Mouse (Mus musculus) ES-E14 (cell line): ENCODE measurements around the gene Slc6a8. TPM values are rescaled to one million over a fixed set of nuclear protein-coding genes. Genes with fewer than 3 reads are reported as not detected.

Experiments
- DNase-seq: peaks from one replicate; pipeline ENCODE4 v3.0.0-alpha.2; 2013; ENCODE audit warnings: low read depth, low spot score
- H3K27ac ChIP-seq: 2 replicates; pipeline ENCODE4 v1.5.1; 2012; ENCODE audit warnings: low read depth, mild to moderate bottlenecking, low read length, moderate library complexity, mixed read lengths; ENCODE audit not compliant: poor library complexity, insufficient read depth, severe bottlenecking
- H3K36me3 ChIP-seq: 2 replicates; pipeline ENCODE4 v1.6.1; 2012; ENCODE audit warnings: mild to moderate bottlenecking, low read length, moderate library complexity, mixed read lengths; ENCODE audit not compliant: control insufficient read depth, poor library complexity, insufficient read depth, severe bottlenecking
- H3K4me1 ChIP-seq, 2 experiments: fragments of 150-350 bp in 1 of 2; sonication (generic) in 1 of 2; 2 replicates each; pipeline ENCODE4 v1.6.1; 2012; ENCODE audit warnings: low read length in 2 of 2, mild to moderate bottlenecking in 1 of 2, mixed read lengths in 1 of 2; ENCODE audit not compliant: control insufficient read depth in 2 of 2, insufficient read depth in 2 of 2, poor library complexity in 1 of 2
- H3K4me3 ChIP-seq, 2 experiments: fragments of 150-350 bp in 1 of 2; sonication (generic) in 1 of 2; 2 replicates each; pipeline ENCODE4 v1.5.1; 2012; ENCODE audit warnings: low read length in 2 of 2, low read depth in 1 of 2, mild to moderate bottlenecking in 1 of 2, mixed read lengths in 1 of 2; ENCODE audit not compliant: insufficient read depth in 1 of 2, poor library complexity in 1 of 2, severe bottlenecking in 1 of 2
- H3K9ac ChIP-seq: 2 replicates; pipeline ENCODE4 v1.6.1; 2012; ENCODE audit warnings: low read depth, mild to moderate bottlenecking, low read length, mixed read lengths; ENCODE audit not compliant: poor library complexity, insufficient read depth, severe bottlenecking
- H3K9me3 ChIP-seq: fragments of 150-350 bp; sonication (generic); 2 replicates; pipeline ENCODE4 v1.6.1; 2012; ENCODE audit warnings: low read depth, mild to moderate bottlenecking, low read length; ENCODE audit not compliant: control insufficient read depth, insufficient read depth
- CHD2 ChIP-seq: IDR thresholded peaks from 2 replicates; pipeline ENCODE4 v1.6.1; 2014; ENCODE audit warnings: mild to moderate bottlenecking, low read depth, low read length, inconsistent platforms
- HCFC1 ChIP-seq: IDR thresholded peaks from 2 replicates; pipeline ENCODE4 v1.6.1; 2012; ENCODE audit warnings: low read length, inconsistent platforms, borderline replicate concordance; ENCODE audit not compliant: insufficient read depth
- MAFK ChIP-seq: IDR thresholded peaks from 2 replicates; pipeline ENCODE4 v1.6.1; 2014; ENCODE audit warnings: mild to moderate bottlenecking, low read depth, low read length, inconsistent platforms; ENCODE audit not compliant: insufficient read depth
- ZC3H11A ChIP-seq: IDR thresholded peaks from 2 replicates; pipeline ENCODE4 v1.6.1; 2012; ENCODE audit warnings: low read depth, mild to moderate bottlenecking, inconsistent platforms, low read length, borderline replicate concordance
- ZNF384 ChIP-seq: IDR thresholded peaks from 2 replicates; pipeline ENCODE4 v1.6.1; 2012; ENCODE audit warnings: low read depth, low read length, inconsistent platforms
- in situ Hi-C, 2 experiments: fragments of 600-800 bp; cut with MboI; formaldehyde crosslinking; loops; one replicate each; pipeline ENCODE4 v1.15.1; 2025; ENCODE audit warnings: low sequenced_read_pairs in 2 of 2, inconsistent platforms in 1 of 2; ENCODE audit not compliant: unreplicated experiment in 2 of 2
- total RNA-seq: library from RNA; depleted of rRNA; stranded (reverse); fragments of 300-350 nt; gene quantifications from 2 replicates; pipeline ENCODE4 v1.2.3, GENCODE M21; 2012

The Slc6a8 gene
- total RNA-seq, 1 experiment: 83.4 TPM

GRCm38 (mm10) chrX:73639255-73639675 is 33.7 kb upstream of the Slc6a8 start, which contains the start of gene Dusp9:
Gene Dusp9, plus strand, starts transcription at chrX:73639419.
- TF ChIP-seq ZNF384 (no peak), CHD2 (no peak), MAFK (no peak), ZC3H11A (no peak), HCFC1 (no peak)
- no peak within 1 kb of the TSS for H3K27ac ChIP-seq
- DNase-seq: peak; percentile 54
- H3K36me3 ChIP-seq: peaks cover 20% of the 10 kb centered on the region
- H3K4me3 ChIP-seq: peak within 1 kb of the TSS; percentile 74
- no peaks in the 10 kb centered on the region for H3K9me3 ChIP-seq
- H3K9ac ChIP-seq: peak within 1 kb of the TSS; percentile 85
- peaks cover 0 to 18% of the 10 kb centered on the region in 2 experiments; a peak in 2 of 4 replicates for H3K4me1 ChIP-seq
- in situ Hi-C loops: no loop called here

GRCm38 (mm10) chrX:73639901-73640469 is 33.0 kb upstream of the Slc6a8 start:
- DNase-seq: no peak
- Histone ChIP-seq H3K36me3 (peaks cover 20% of the 10 kb centered on the region), H3K9ac (peak overlapping the region; percentile 85), H3K27ac (no peak overlapping the region), H3K9me3 (no peaks in the 10 kb centered on the region), H3K4me1 (peaks cover 0 to 20% of the 10 kb centered on the region in 2 experiments; a peak in 2 of 4 replicates), H3K4me3 (peak overlapping the region; percentile 74)
- in situ Hi-C loops: no loop called here
- TF ChIP-seq ZNF384: no peak
- TF ChIP-seq CHD2: no peak
- TF ChIP-seq HCFC1: no peak
- TF ChIP-seq ZC3H11A: no peak

- no peak overlapping the region for H3K9ac ChIP-seq
- no peak overlapping the region for H3K4me3 ChIP-seq
- no peak for DNase-seq
- TF ChIP-seq ZC3H11A (no peak), ZNF384 (peak; percentile 90)
- H3K27ac ChIP-seq: no peak overlapping the region
- in situ Hi-C loops: no loop called here
- H3K4me1 ChIP-seq: peaks cover 0 to 14% of the 10 kb centered on the region in 2 experiments; a peak in 2 of 4 replicates
- peaks cover 20% of the 10 kb centered on the region for H3K36me3 ChIP-seq
- no peaks in the 10 kb centered on the region for H3K9me3 ChIP-seq
Measured at GRCm38 (mm10) chrX:73645121-73645520, 27.8 kb upstream of the Slc6a8 start.

- H3K36me3 ChIP-seq: no peaks in the 10 kb centered on the region
- H3K9ac ChIP-seq: no peak overlapping the region
- H3K9me3 ChIP-seq: no peaks in the 10 kb centered on the region
- no peak overlapping the region for H3K4me3 ChIP-seq
- no peak for DNase-seq
- in situ Hi-C loops: loop anchor here in 1 of 2 experiments (10.0 to 25.0 kb wide), 2 partner anchors 76 to 614 kb away; partner anchors contain the start of gene Pnma5
- H3K27ac ChIP-seq: no peak overlapping the region
- TF ChIP-seq ZC3H11A: no peak
- no peak for TF ChIP-seq ZNF384
- H3K4me1 ChIP-seq: no peaks in the 10 kb centered on the region
Measured at GRCm38 (mm10) chrX:73650869-73651268, 22.1 kb upstream of the Slc6a8 start.

GRCm38 (mm10) chrX:73653392-73653791 is 19.6 kb upstream of the Slc6a8 start:
- DNase-seq: no peak
- no peaks in the 10 kb centered on the region for H3K9me3 ChIP-seq
- H3K4me1 ChIP-seq: 0 out of 4 replicates have a peak, but pooled peaks cover 0 to 1% of the 10 kb centered on the region in 2 experiments
- no peak overlapping the region for H3K27ac ChIP-seq
- H3K36me3 ChIP-seq: no peaks in the 10 kb centered on the region
- in situ Hi-C loops: loop anchor here in 1 of 2 experiments (10.0 to 25.0 kb wide), 2 partner anchors 79 to 616 kb away; partner anchors contain the start of gene Pnma5
- TF ChIP-seq MAFK: no peak
- no peak for TF ChIP-seq ZNF384
- TF ChIP-seq CHD2: no peak
- TF ChIP-seq HCFC1: no peak
- no peak for TF ChIP-seq ZC3H11A
- H3K4me3 ChIP-seq: no peak overlapping the region
- H3K9ac ChIP-seq: no peak overlapping the region
